Mouse (Mus musculus) ES-Bruce4 (cell line): ENCODE results near the gene Lgals7.

Source experiments
- CTCF ChIP-seq: IDR thresholded peaks from one replicate; pipeline ENCODE4 v1.8.1; 2011; ENCODE audit warnings: low read depth, low read length
- POLR2A ChIP-seq: IDR thresholded peaks from one replicate; pipeline ENCODE4 v1.8.1; 2011; ENCODE audit warnings: low read length; ENCODE audit not compliant: insufficient read depth

GRCm38 (mm10) chr7:28907195-28907594 is 43.5 kb downstream of the Lgals7 start:
- no peak for TF ChIP-seq CTCF
- no peak for TF ChIP-seq POLR2A
